Comparison of ENCODE assay signal across 12 mouse cellular contexts in the genomic region with DNA sequence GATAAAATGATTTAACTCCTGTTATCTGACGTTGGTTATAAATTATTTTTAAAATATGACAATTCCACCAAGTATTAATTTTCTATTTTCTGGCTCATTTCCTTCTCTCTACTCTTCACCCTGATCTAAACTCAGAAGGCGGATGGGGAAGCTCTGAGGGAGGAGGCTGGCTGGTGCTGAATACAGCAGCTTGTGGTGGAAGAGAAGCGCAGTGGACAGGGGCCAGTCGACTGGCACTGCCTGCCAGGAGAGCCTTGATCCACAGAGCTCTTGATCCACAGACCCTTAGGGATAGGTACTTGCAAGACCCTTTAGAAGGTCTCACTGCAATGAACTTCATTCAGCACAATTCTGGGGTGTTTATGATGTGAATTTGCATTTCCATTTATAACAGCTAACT.
"Had no signal": no experiment of that assay in that cellular context is flagged by ENCODE, and none has a peak within 500 bp of the region (broad histone marks: within the 10 kb centered on the region; RNA-seq: fewer than 3 reads in every experiment).

No protein-coding gene starts in this region.

- DNase-seq: retina, postnatal 1 day; right cerebral cortex, adult 18-20 months; right cerebral cortex, postnatal 14 days; right cerebral cortex, postnatal 25 days; right cerebral cortex, postnatal 4 days; spleen, adult 18-20 months; thymus, adult 18-20 months; thymus, adult 2 months; thymus, postnatal 14 days; thymus, postnatal 25 days; thymus, postnatal 36 days; thymus, postnatal 4 days had no signal
